Mouse (Mus musculus) megakaryocyte-erythroid progenitor cell, adult 5-6 weeks (primary cell): ENCODE data around the gene Scd4. TPM values are rescaled to one million over a fixed set of nuclear protein-coding genes. Genes with fewer than 3 reads are reported as not detected.
A peak's percentile ranks its signal among the peaks of the same experiment; 100 is the strongest.
"Not testable (repeated sequence)": the region's sequence is repeated elsewhere in the genome, so short reads cannot be mapped to it uniquely, and the experiment has no call there.

ENCODE experiments used
- ATAC-seq: replicated peaks from 2 replicates; pipeline ENCODE4 v1.8.0; 2016; ENCODE audit warnings: mild to moderate bottlenecking, inconsistent platforms; ENCODE audit not compliant: severe bottlenecking, poor library complexity, low FRiP score, low TSS enrichment
- total RNA-seq, 2 experiments: library from RNA; stranded (forward) in 1 of 2; stranded (reverse) in 1 of 2; fragments of 200-1000, 215-1000 nt in 1 of 2; fragments of >200 nt in 1 of 2; fragmentation: Nextera tagmentation in 1 of 2; gene quantifications; 2 replicates each; pipeline ENCODE4 v1.2.3; 2014 to 2017

The Scd4 gene
- total RNA-seq, 2 experiments from 2014 or later: 2.1 TPM; not detected in 1

GRCm38 (mm10) chr19:44312007-44312360 is 20.9 kb upstream of the Scd4 start:
- ATAC-seq: no peak

- ATAC-seq: no peak
Measured at GRCm38 (mm10) chr19:44313066-44313465, 19.8 kb upstream of the Scd4 start.

- peak; percentile 97 for ATAC-seq
Measured at GRCm38 (mm10) chr19:44314327-44314759, 18.5 kb upstream of the Scd4 start.

- peak; percentile 39 for ATAC-seq
Measured at GRCm38 (mm10) chr19:44314871-44315414, 17.9 kb upstream of the Scd4 start.

GRCm38 (mm10) chr19:44316752-44317315 is 16.1 kb upstream of the Scd4 start:
- no peak for ATAC-seq

GRCm38 (mm10) chr19:44317391-44317790 is 15.5 kb upstream of the Scd4 start:
- ATAC-seq: no peak

- ATAC-seq: no peak
Measured at GRCm38 (mm10) chr19:44318545-44318944, 14.3 kb upstream of the Scd4 start.

- no peak for ATAC-seq
Measured at GRCm38 (mm10) chr19:44320316-44320715, 12.6 kb upstream of the Scd4 start.

GRCm38 (mm10) chr19:44321201-44321600 is 11.7 kb upstream of the Scd4 start:
- ATAC-seq: no peak

- ATAC-seq: no peak
Measured at GRCm38 (mm10) chr19:44321631-44322030, 11.3 kb upstream of the Scd4 start.

GRCm38 (mm10) chr19:44329566-44329965 is 3.3 kb upstream of the Scd4 start:
- ATAC-seq: no peak

GRCm38 (mm10) chr19:44331128-44331527 is 1.8 kb upstream of the Scd4 start:
- ATAC-seq: not testable (repeated sequence)

GRCm38 (mm10) chr19:44331911-44332310 is 981 bp upstream of the Scd4 start:
- no peak for ATAC-seq

- no peak for ATAC-seq
Measured at GRCm38 (mm10) chr19:44332326-44332725, 566 bp upstream of the Scd4 start.

- no peak for ATAC-seq
Measured at GRCm38 (mm10) chr19:44333991-44334390, 1.1 kb downstream of the Scd4 start.

- no peak for ATAC-seq
Measured at GRCm38 (mm10) chr19:44335876-44336662, 3.2 kb downstream of the Scd4 start.

- no peak for ATAC-seq
Measured at GRCm38 (mm10) chr19:44349689-44350088, 16.8 kb downstream of the Scd4 start.

- ATAC-seq: no peak
Measured at GRCm38 (mm10) chr19:44351756-44352155, 18.9 kb downstream of the Scd4 start.

GRCm38 (mm10) chr19:44358700-44359099 is 25.8 kb downstream of the Scd4 start:
- 0 out of 2 replicates have a peak, but pooled peaks have one; percentile 36 for ATAC-seq

- ATAC-seq: peak; percentile 93
Measured at GRCm38 (mm10) chr19:44363529-44363928, 30.6 kb downstream of the Scd4 start.

GRCm38 (mm10) chr19:44364029-44364428 is 31.1 kb downstream of the Scd4 start:
- no peak for ATAC-seq
